Mouse (Mus musculus) neural tube, embryonic 13.5 days (tissue): ENCODE measurements at regions not wholly inside any gene's neighbourhood (a gene's known extent, or its start where the extent isn't known, plus 50 kb on each side); places are given as distances from the start of the nearest gene placed in this dataset.

Experiments used
- ATAC-seq: fragments of 200-750 bp; cut with Nextera tagmentation; 2 replicates; pipeline ENCODE4 v1.8.0; 2017; ENCODE audit warnings: low read depth, mild to moderate bottlenecking, moderate TSS enrichment, moderate library complexity
- H3K27ac ChIP-seq: fragments of 300-500 bp; sonication (generic); replicated peaks from 2 replicates; pipeline ENCODE4 v1.5.1; 2015; ENCODE audit warnings: moderate library complexity, mild to moderate bottlenecking, inconsistent platforms
- H3K27me3 ChIP-seq: fragments of 300-500 bp; sonication (generic); 2 replicates; pipeline ENCODE4 v1.6.1; 2015; ENCODE audit warnings: mild to moderate bottlenecking, inconsistent platforms
- H3K36me3 ChIP-seq: fragments of 300-500 bp; sonication (generic); 2 replicates; pipeline ENCODE4 v1.6.1; 2015; ENCODE audit warnings: mild to moderate bottlenecking, inconsistent platforms
- H3K4me1 ChIP-seq: fragments of 300-500 bp; sonication (generic); replicated peaks from 2 replicates; pipeline ENCODE4 v1.6.1; 2015; ENCODE audit warnings: inconsistent platforms
- H3K4me2 ChIP-seq: fragments of 300-500 bp; sonication (generic); 2 replicates; pipeline ENCODE4 v1.6.1; 2015; ENCODE audit warnings: inconsistent platforms, mild to moderate bottlenecking, moderate library complexity
- H3K4me3 ChIP-seq: fragments of 300-500 bp; sonication (generic); 2 replicates; pipeline ENCODE4 v1.5.1; 2015; ENCODE audit warnings: mild to moderate bottlenecking, inconsistent platforms
- H3K9ac ChIP-seq: fragments of 300-500 bp; sonication (generic); 2 replicates; pipeline ENCODE4 v1.6.1; 2015; ENCODE audit warnings: moderate library complexity, mild to moderate bottlenecking, inconsistent platforms
- H3K9me3 ChIP-seq: fragments of 300-500 bp; sonication (generic); 2 replicates; pipeline ENCODE4 v1.6.1; 2016; ENCODE audit warnings: inconsistent platforms
- whole genome bisulfite sequencing: fragments of 180-500 bp; shearing (Covaris S2); methylation state at CpG from one replicate; pipeline ENCODE4 v1.1.7; 2015; 5-methylcytosine and 5-hydroxymethylcytosine counted together

- Histone ChIP-seq H3K4me2 (no peak overlapping the region), H3K36me3 (no peaks in the 10 kb centered on the region), H3K4me1 (peaks cover 6% of the 10 kb centered on the region), H3K27ac (no peak overlapping the region), H3K9ac (no peak overlapping the region), H3K9me3 (no peaks in the 10 kb centered on the region), H3K4me3 (no peak overlapping the region), H3K27me3 (no peaks in the 10 kb centered on the region; the same call in 1 of the 2 replicates)
- 24% methylated on average over 9 of the region's 9 CpGs for WGBS
- no peak for ATAC-seq
Observed at GRCm38 (mm10) chr11:32931928-32932327, 107.5 kb upstream of the Smim23 start.

- H3K9me3 ChIP-seq = no peaks in the 10 kb centered on the region
- H3K27ac ChIP-seq = no peak overlapping the region
- H3K9ac ChIP-seq = no peak overlapping the region
- ATAC-seq = no peak
- peaks cover 9% of the 10 kb centered on the region for H3K4me1 ChIP-seq
- WGBS = 10% methylated on average over 11 of the region's 14 CpGs
- H3K27me3 ChIP-seq = peaks cover 6% of the 10 kb centered on the region
- H3K4me3 ChIP-seq = peak overlapping the region; percentile 11; the same call in 1 of the 2 replicates
- peak overlapping the region; percentile 44 for H3K4me2 ChIP-seq
- no peaks in the 10 kb centered on the region for H3K36me3 ChIP-seq
Observed at GRCm38 (mm10) chr11:32931018-32931417, 106.6 kb upstream of the Smim23 start.

GRCm38 (mm10) chr11:32928837-32929236 lies 104.4 kb upstream of the Smim23 start:
- peaks cover 21% of the 10 kb centered on the region for H3K4me1 ChIP-seq
- no peak overlapping the region for H3K9ac ChIP-seq
- WGBS = 57% methylated on average over 2 of the region's 2 CpGs
- no peak overlapping the region for H3K27ac ChIP-seq
- H3K9me3 ChIP-seq = no peaks in the 10 kb centered on the region
- ATAC-seq = no peak
- no peak overlapping the region for H3K4me2 ChIP-seq
- no peaks in the 10 kb centered on the region for H3K36me3 ChIP-seq
- peaks cover 23% of the 10 kb centered on the region for H3K27me3 ChIP-seq
- H3K4me3 ChIP-seq = no peak overlapping the region

- no peaks in the 10 kb centered on the region for H3K9me3 ChIP-seq
- peak overlapping the region; percentile 53 for H3K4me2 ChIP-seq
- H3K27ac ChIP-seq = no peak overlapping the region
- 7% methylated on average over 33 of the region's 33 CpGs for WGBS
- peaks cover 27% of the 10 kb centered on the region for H3K27me3 ChIP-seq
- H3K36me3 ChIP-seq = no peaks in the 10 kb centered on the region
- peak overlapping the region; percentile 19 for H3K4me3 ChIP-seq
- ATAC-seq = peak; percentile 65
- H3K9ac ChIP-seq = peak overlapping the region; percentile 54
- peaks cover 15% of the 10 kb centered on the region for H3K4me1 ChIP-seq
Observed at GRCm38 (mm10) chr11:32925421-32926271, 101.2 kb upstream of the Smim23 start.

- peaks cover 15% of the 10 kb centered on the region for H3K4me1 ChIP-seq
- peak overlapping the region; percentile 53; the same call in 1 of the 2 replicates for H3K4me2 ChIP-seq
- H3K27ac ChIP-seq = no peak overlapping the region
- no peak overlapping the region for H3K9ac ChIP-seq
- H3K36me3 ChIP-seq = no peaks in the 10 kb centered on the region
- no peak overlapping the region for H3K4me3 ChIP-seq
- ATAC-seq = no peak
- whole genome bisulfite sequencing = 77% methylated on average over 7 of the region's 7 CpGs
- no peaks in the 10 kb centered on the region for H3K9me3 ChIP-seq
- peaks cover 27% of the 10 kb centered on the region for H3K27me3 ChIP-seq
Observed at GRCm38 (mm10) chr11:32924932-32925331, 100.5 kb upstream of the Smim23 start.

- Histone ChIP-seq H3K4me3 (no peak overlapping the region), H3K9ac (no peak overlapping the region), H3K4me2 (no peak overlapping the region), H3K27ac (no peak overlapping the region), H3K9me3 (no peaks in the 10 kb centered on the region), H3K4me1 (peaks cover 2% of the 10 kb centered on the region), H3K36me3 (no peaks in the 10 kb centered on the region), H3K27me3 (no peaks in the 10 kb centered on the region)
- WGBS = 74% methylated on average over 3 of the region's 3 CpGs
- ATAC-seq = no peak
Observed at GRCm38 (mm10) chr11:32913071-32913470, 88.7 kb upstream of the Smim23 start.

GRCm38 (mm10) chr11:32911791-32912190 lies 87.4 kb upstream of the Smim23 start:
- no peak overlapping the region for H3K9ac ChIP-seq
- WGBS = 88% methylated on average over 4 of the region's 4 CpGs
- no peaks in the 10 kb centered on the region for H3K27me3 ChIP-seq
- H3K27ac ChIP-seq = no peak overlapping the region
- no peaks in the 10 kb centered on the region for H3K9me3 ChIP-seq
- H3K4me1 ChIP-seq = peaks cover 8% of the 10 kb centered on the region
- H3K36me3 ChIP-seq = no peaks in the 10 kb centered on the region
- H3K4me2 ChIP-seq = no peak overlapping the region
- H3K4me3 ChIP-seq = no peak overlapping the region
- ATAC-seq = no peak

- no peak; the same call in 1 of the 2 replicates for ATAC-seq
- no peak overlapping the region for H3K4me2 ChIP-seq
- H3K27ac ChIP-seq = no peak overlapping the region
- no peaks in the 10 kb centered on the region for H3K36me3 ChIP-seq
- 47% methylated on average over 14 of the region's 14 CpGs for WGBS
- no peaks in the 10 kb centered on the region for H3K9me3 ChIP-seq
- peaks cover 8% of the 10 kb centered on the region for H3K4me1 ChIP-seq
- H3K4me3 ChIP-seq = no peak overlapping the region
- no peak overlapping the region for H3K9ac ChIP-seq
- H3K27me3 ChIP-seq = no peaks in the 10 kb centered on the region
Observed at GRCm38 (mm10) chr11:32908723-32909411, 84.5 kb upstream of the Smim23 start.

GRCm38 (mm10) chr11:32907520-32908233 lies 83.3 kb upstream of the Smim23 start:
- H3K4me1 ChIP-seq = peaks cover 8% of the 10 kb centered on the region
- H3K27ac ChIP-seq = no peak overlapping the region
- H3K9me3 ChIP-seq = no peaks in the 10 kb centered on the region
- no peak overlapping the region for H3K4me2 ChIP-seq
- H3K9ac ChIP-seq = no peak overlapping the region
- no peak overlapping the region for H3K4me3 ChIP-seq
- ATAC-seq = 0 out of 2 replicates have a peak, but pooled peaks have one; percentile 36
- WGBS = 65% methylated on average over 10 of the region's 10 CpGs
- H3K27me3 ChIP-seq = no peaks in the 10 kb centered on the region
- no peaks in the 10 kb centered on the region for H3K36me3 ChIP-seq

- Histone ChIP-seq H3K36me3 (no peaks in the 10 kb centered on the region), H3K4me3 (no peak overlapping the region), H3K9ac (no peak overlapping the region), H3K4me1 (peaks cover 8% of the 10 kb centered on the region), H3K27ac (no peak overlapping the region), H3K4me2 (no peak overlapping the region), H3K9me3 (no peaks in the 10 kb centered on the region), H3K27me3 (no peaks in the 10 kb centered on the region)
- no peak for ATAC-seq
Observed at GRCm38 (mm10) chr11:32903970-32904369, 79.6 kb upstream of the Smim23 start.

GRCm38 (mm10) chr11:32903389-32903788 lies 79.0 kb upstream of the Smim23 start:
- Histone ChIP-seq H3K4me1 (peaks cover 8% of the 10 kb centered on the region), H3K36me3 (no peaks in the 10 kb centered on the region), H3K27me3 (no peaks in the 10 kb centered on the region), H3K9me3 (no peaks in the 10 kb centered on the region), H3K9ac (no peak overlapping the region), H3K27ac (no peak overlapping the region), H3K4me2 (no peak overlapping the region), H3K4me3 (no peak overlapping the region)
- ATAC-seq = no peak
- WGBS = 85% methylated on average over 3 of the region's 3 CpGs

GRCm38 (mm10) chr11:32902923-32903322 lies 78.5 kb upstream of the Smim23 start:
- no peaks in the 10 kb centered on the region for H3K36me3 ChIP-seq
- no peak overlapping the region for H3K27ac ChIP-seq
- no peak for ATAC-seq
- WGBS = 55% methylated on average over 6 of the region's 10 CpGs
- no peaks in the 10 kb centered on the region for H3K27me3 ChIP-seq
- no peak overlapping the region for H3K9ac ChIP-seq
- H3K4me1 ChIP-seq = peaks cover 5% of the 10 kb centered on the region
- no peak overlapping the region for H3K4me3 ChIP-seq
- H3K9me3 ChIP-seq = no peaks in the 10 kb centered on the region
- no peak overlapping the region for H3K4me2 ChIP-seq
